Mouse (Mus musculus) heart, embryonic 13.5 days (tissue): ENCODE measurements at regions not wholly inside any gene's neighbourhood (a gene's known extent, or its start where the extent isn't known, plus 50 kb on each side); places are given as distances from the start of the nearest gene placed in this dataset.
"Not testable (repeated sequence)": the region's sequence is repeated elsewhere in the genome, so short reads cannot be mapped to it uniquely, and the experiment has no call there.

Experiments
- ATAC-seq: fragments of 200-750 bp; cut with Nextera tagmentation; 2 replicates; pipeline ENCODE4 v1.8.0; 2017; ENCODE audit warnings: moderate TSS enrichment; ENCODE audit not compliant: insufficient number of reproducible peaks, low FRiP score, low TSS enrichment; ENCODE audit errors: extremely low read depth
- H3K27ac ChIP-seq: fragments of 300-500 bp; sonication (generic); replicated peaks from 2 replicates; pipeline ENCODE4 v1.5.1; 2015; ENCODE audit warnings: moderate library complexity, mild to moderate bottlenecking, inconsistent platforms
- H3K27me3 ChIP-seq: fragments of 300-500 bp; sonication (generic); replicated peaks from 2 replicates; pipeline ENCODE4 v1.6.1; 2015; ENCODE audit warnings: mild to moderate bottlenecking, inconsistent platforms
- H3K36me3 ChIP-seq: fragments of 300-500 bp; sonication (generic); 2 replicates; pipeline ENCODE4 v1.6.1; 2015; ENCODE audit warnings: mild to moderate bottlenecking, inconsistent platforms
- H3K4me1 ChIP-seq: fragments of 300-500 bp; sonication (generic); 2 replicates; pipeline ENCODE4 v1.6.1; 2015; ENCODE audit warnings: inconsistent platforms
- H3K4me2 ChIP-seq: fragments of 300-500 bp; sonication (generic); 2 replicates; pipeline ENCODE4 v1.6.1; 2015; ENCODE audit warnings: inconsistent platforms, mild to moderate bottlenecking, moderate library complexity
- H3K4me3 ChIP-seq: fragments of 300-500 bp; sonication (generic); 2 replicates; pipeline ENCODE4 v1.5.1; 2015; ENCODE audit warnings: moderate library complexity, mild to moderate bottlenecking, inconsistent platforms
- H3K9ac ChIP-seq: fragments of 300-500 bp; sonication (generic); 2 replicates; pipeline ENCODE4 v1.6.1; 2015; ENCODE audit warnings: inconsistent platforms, mild to moderate bottlenecking, moderate library complexity
- H3K9me3 ChIP-seq: fragments of 300-500 bp; sonication (generic); 2 replicates; pipeline ENCODE4 v1.6.1; 2016; ENCODE audit warnings: inconsistent platforms
- WGBS: fragments of 180-500 bp; shearing (Covaris S2); methylation state at CpG from one replicate; pipeline ENCODE4 v1.1.7; 2015; ENCODE audit warnings: mixed read lengths; 5-methylcytosine and 5-hydroxymethylcytosine counted together

GRCm38 (mm10) chrX:12296264-12297053 lies 136.3 kb upstream of the Bcor start:
- Histone ChIP-seq H3K4me1 (no peaks in the 10 kb centered on the region), H3K9me3 (no peaks in the 10 kb centered on the region), H3K36me3 (no peaks in the 10 kb centered on the region), H3K27ac (no peak overlapping the region), H3K9ac (no peak overlapping the region), H3K27me3 (peaks cover 44% of the 10 kb centered on the region), H3K4me2 (no peak overlapping the region), H3K4me3 (no peak overlapping the region)
- WGBS: 41% methylated on average over 9 of the region's 9 CpGs
- ATAC-seq: no peak

GRCm38 (mm10) chrX:12298609-12299008 lies 138.5 kb upstream of the Bcor start:
- no peaks in the 10 kb centered on the region for H3K9me3 ChIP-seq
- no peak overlapping the region for H3K27ac ChIP-seq
- H3K9ac ChIP-seq: no peak overlapping the region
- WGBS: 78% methylated on average over 5 of the region's 5 CpGs
- no peak for ATAC-seq
- peaks cover 32% of the 10 kb centered on the region for H3K27me3 ChIP-seq
- no peak overlapping the region for H3K4me3 ChIP-seq
- no peak overlapping the region for H3K4me2 ChIP-seq
- no peaks in the 10 kb centered on the region for H3K36me3 ChIP-seq
- H3K4me1 ChIP-seq: no peaks in the 10 kb centered on the region

- no peaks in the 10 kb centered on the region for H3K9me3 ChIP-seq
- no peaks in the 10 kb centered on the region for H3K36me3 ChIP-seq
- H3K4me1 ChIP-seq: no peaks in the 10 kb centered on the region
- H3K4me3 ChIP-seq: no peak overlapping the region
- ATAC-seq: no peak
- H3K27ac ChIP-seq: no peak overlapping the region
- no peak overlapping the region for H3K4me2 ChIP-seq
- H3K9ac ChIP-seq: no peak overlapping the region
- peaks cover 26% of the 10 kb centered on the region for H3K27me3 ChIP-seq
- 79% methylated on average over 11 of the region's 11 CpGs for WGBS
Measured at GRCm38 (mm10) chrX:12299236-12299635, 139.1 kb upstream of the Bcor start.

GRCm38 (mm10) chrX:12304678-12305077 lies 144.5 kb upstream of the Bcor start:
- H3K4me1 ChIP-seq: 0 out of 2 replicates have a peak, but pooled peaks cover 8% of the 10 kb centered on the region
- H3K9ac ChIP-seq: no peak overlapping the region
- WGBS: 45% methylated on average over 5 of the region's 5 CpGs
- H3K27me3 ChIP-seq: peaks cover 15% of the 10 kb centered on the region; the same call in 1 of the 2 replicates
- no peak overlapping the region for H3K4me3 ChIP-seq
- H3K27ac ChIP-seq: no peak overlapping the region
- no peaks in the 10 kb centered on the region for H3K36me3 ChIP-seq
- no peak for ATAC-seq
- no peak overlapping the region for H3K4me2 ChIP-seq
- no peaks in the 10 kb centered on the region for H3K9me3 ChIP-seq

- H3K4me2 ChIP-seq: no peak overlapping the region
- H3K9me3 ChIP-seq: no peaks in the 10 kb centered on the region
- 0 out of 2 replicates have a peak, but pooled peaks cover 10% of the 10 kb centered on the region for H3K27me3 ChIP-seq
- H3K4me3 ChIP-seq: no peak overlapping the region
- no peak overlapping the region for H3K9ac ChIP-seq
- H3K36me3 ChIP-seq: no peaks in the 10 kb centered on the region
- ATAC-seq: no peak
- H3K4me1 ChIP-seq: peaks cover 8% of the 10 kb centered on the region; the same call in 1 of the 2 replicates
- WGBS: 62% methylated on average over 3 of the region's 3 CpGs
- H3K27ac ChIP-seq: no peak overlapping the region
Measured at GRCm38 (mm10) chrX:12306940-12307339, 146.8 kb upstream of the Bcor start.

GRCm38 (mm10) chrX:12312534-12312933 lies 152.4 kb upstream of the Bcor start:
- no peaks in the 10 kb centered on the region for H3K9me3 ChIP-seq
- no peaks in the 10 kb centered on the region for H3K36me3 ChIP-seq
- WGBS: 22% methylated on average over 5 of the region's 5 CpGs
- peaks cover 9% of the 10 kb centered on the region for H3K4me1 ChIP-seq
- 0 out of 2 replicates have a peak, but pooled peaks have one; percentile 14 for ATAC-seq
- H3K9ac ChIP-seq: no peak overlapping the region
- H3K4me3 ChIP-seq: no peak overlapping the region
- H3K27ac ChIP-seq: no peak overlapping the region
- 0 out of 2 replicates have a peak, but pooled peaks cover 10% of the 10 kb centered on the region for H3K27me3 ChIP-seq
- H3K4me2 ChIP-seq: no peak overlapping the region

GRCm38 (mm10) chrX:12315658-12316057 lies 155.5 kb upstream of the Bcor start:
- no peaks in the 10 kb centered on the region for H3K27me3 ChIP-seq
- H3K9ac ChIP-seq: no peak overlapping the region
- H3K4me1 ChIP-seq: peaks cover 9% of the 10 kb centered on the region
- no peak overlapping the region for H3K4me2 ChIP-seq
- H3K4me3 ChIP-seq: no peak overlapping the region
- H3K9me3 ChIP-seq: no peaks in the 10 kb centered on the region
- no peaks in the 10 kb centered on the region for H3K36me3 ChIP-seq
- no peak overlapping the region for H3K27ac ChIP-seq
- no peak for ATAC-seq
- WGBS: 72% methylated on average over 3 of the region's 3 CpGs

GRCm38 (mm10) chrX:12317488-12317887 lies 157.3 kb upstream of the Bcor start:
- H3K9me3 ChIP-seq, H3K27me3 ChIP-seq, ATAC-seq, H3K9ac ChIP-seq, H3K4me1 ChIP-seq, H3K4me3 ChIP-seq, H3K4me2 ChIP-seq, H3K27ac ChIP-seq, H3K36me3 ChIP-seq: not testable (repeated sequence)
- WGBS: 68% methylated on average over 2 of the region's 2 CpGs

- 41% methylated on average over 4 of the region's 4 CpGs for WGBS
- H3K9me3 ChIP-seq: no peaks in the 10 kb centered on the region
- H3K4me2 ChIP-seq: no peak overlapping the region
- no peak for ATAC-seq
- H3K27ac ChIP-seq: no peak overlapping the region
- no peaks in the 10 kb centered on the region for H3K36me3 ChIP-seq
- H3K4me3 ChIP-seq: no peak overlapping the region
- H3K4me1 ChIP-seq: no peaks in the 10 kb centered on the region
- H3K27me3 ChIP-seq: 0 out of 2 replicates have a peak, but pooled peaks cover 3% of the 10 kb centered on the region
- no peak overlapping the region for H3K9ac ChIP-seq
Measured at GRCm38 (mm10) chrX:12318848-12319651, 158.9 kb upstream of the Bcor start.

GRCm38 (mm10) chrX:12322453-12322852 lies 162.3 kb upstream of the Bcor start:
- H3K36me3 ChIP-seq: no peaks in the 10 kb centered on the region
- no peaks in the 10 kb centered on the region for H3K9me3 ChIP-seq
- H3K4me1 ChIP-seq: no peaks in the 10 kb centered on the region
- no peak overlapping the region for H3K4me3 ChIP-seq
- H3K4me2 ChIP-seq: no peak overlapping the region
- 84% methylated on average over 1 of the region's 1 CpGs for WGBS
- no peak for ATAC-seq
- no peak overlapping the region for H3K27ac ChIP-seq
- no peak overlapping the region for H3K9ac ChIP-seq
- H3K27me3 ChIP-seq: 0 out of 2 replicates have a peak, but pooled peaks cover 3% of the 10 kb centered on the region

- WGBS: 73% methylated on average over 3 of the region's 3 CpGs
- no peaks in the 10 kb centered on the region for H3K4me1 ChIP-seq
Measured at GRCm38 (mm10) chrX:12323268-12323667, 163.1 kb upstream of the Bcor start.

More at GRCm38 (mm10) chrX:12323268-12323667, 163.1 kb upstream of the Bcor start:
- Histone ChIP-seq H3K4me2 (no peak overlapping the region), H3K27me3 (0 out of 2 replicates have a peak, but pooled peaks cover 3% of the 10 kb centered on the region), H3K4me3 (no peak overlapping the region), H3K9ac (no peak overlapping the region), H3K9me3 (no peaks in the 10 kb centered on the region), H3K36me3 (no peaks in the 10 kb centered on the region), H3K27ac (no peak overlapping the region)
- no peak for ATAC-seq
